Comparison of ENCODE assay signal across 8 mouse cellular contexts in the genomic region with DNA sequence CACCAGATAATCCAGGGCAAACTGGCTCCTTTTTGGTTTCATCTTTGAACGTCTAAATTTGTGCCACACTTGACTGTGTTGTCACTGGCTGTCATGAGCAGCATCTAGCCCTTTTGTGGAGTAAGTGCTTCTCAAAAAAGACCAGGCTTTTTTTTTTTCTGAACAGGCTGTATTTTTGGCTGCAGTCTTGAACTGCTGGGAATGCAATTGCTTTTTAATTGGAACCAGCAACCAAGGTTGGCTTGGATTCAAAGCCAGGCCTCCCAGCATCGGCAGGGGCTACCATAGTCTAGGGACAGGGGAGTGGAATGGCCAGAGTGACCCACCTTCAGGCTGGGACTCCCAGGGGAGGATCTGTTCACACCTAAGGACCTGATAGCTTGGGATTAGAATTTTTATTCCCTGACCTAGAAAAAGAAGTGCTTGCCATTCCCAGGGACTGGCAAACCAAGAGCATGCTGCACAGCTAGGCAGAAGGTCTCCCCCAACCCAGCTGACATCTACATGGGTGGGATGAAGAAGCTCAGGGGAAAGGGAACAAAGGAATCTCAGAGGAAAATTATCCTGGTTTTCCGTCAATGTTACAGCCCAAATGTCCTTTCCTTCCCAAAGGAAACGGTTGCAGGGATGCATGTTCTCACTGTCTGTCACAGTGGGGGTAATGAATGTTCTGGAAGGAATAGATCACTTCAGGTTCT.
DNase-seq lines count a peak whose midpoint lies in the region; ATAC-seq lines count a peak whose summit lies in the region.

No protein-coding gene starts in this region.

- ATAC-seq in lung, embryonic 16.5 days (ENCODE audit: low read depth), result peak; percentile 81
- ATAC-seq in midbrain, embryonic 16.5 days, result no peak
- ATAC-seq in liver, embryonic 11.5 days (replicated peaks; ENCODE audit: low FRiP score), result no peak

- 28% methylated on average over 4 of the region's 4 CpGs for WGBS in lung, embryonic 16.5 days
- 20% methylated on average over 4 of the region's 4 CpGs for WGBS in embryonic facial prominence, embryonic 10.5 days
- WGBS in midbrain, embryonic 16.5 days, result 16% methylated on average over 4 of the region's 4 CpGs
- WGBS in liver, embryonic 11.5 days, result 52% methylated on average over 4 of the region's 4 CpGs

- H3K4me3 ChIP-seq in lung, embryonic 16.5 days (ENCODE audit: low read length), result no peak overlapping the region
- H3K4me3 ChIP-seq in embryonic facial prominence, embryonic 10.5 days, result no peak overlapping the region
- no peak overlapping the region for H3K4me3 ChIP-seq in midbrain, embryonic 16.5 days (ENCODE audit: low read depth, low read length)
- no peak overlapping the region for H3K4me3 ChIP-seq in liver, embryonic 11.5 days (ENCODE audit: low read depth, low read length)

- DNase-seq in lung, adult 18-20 months, result no peak
- peak; percentile 51 for DNase-seq in embryonic facial prominence, embryonic 10.5 days (ENCODE audit: low spot score)
- peak; percentile 29 to 60 for DNase-seq in gastrocnemius, postnatal 36 days
- peak; percentile 23 to 30 for DNase-seq in layer of hippocampus, postnatal 25 days (ENCODE audit: extremely low spot score in 1 of 2, low spot score in 1 of 2)
- no peak for DNase-seq in liver, embryonic 11.5 days (ENCODE audit: low spot score)
- no peak for DNase-seq in thymus, postnatal 36 days

- 0 out of 2 replicates have a peak overlapping the region, but pooled peaks have one; percentile 7 for H3K27ac ChIP-seq in lung, embryonic 16.5 days (ENCODE audit: low read length)
- peak overlapping the region; percentile 82 for H3K27ac ChIP-seq in embryonic facial prominence, embryonic 10.5 days (replicated peaks)
- peak overlapping the region; percentile 9; the same call in 1 of the 2 replicates for H3K27ac ChIP-seq in midbrain, embryonic 16.5 days (ENCODE audit: low read length)
- H3K27ac ChIP-seq in liver, embryonic 11.5 days (ENCODE audit: low read depth, low read length), result no peak overlapping the region

- H3K4me2 ChIP-seq in lung, embryonic 16.5 days (ENCODE audit: low read depth, low read length), result no peak overlapping the region
- no peak overlapping the region for H3K4me2 ChIP-seq in midbrain, embryonic 16.5 days (ENCODE audit: low read length)
- H3K4me2 ChIP-seq in liver, embryonic 11.5 days, result no peak overlapping the region

- H3K9me3 ChIP-seq in lung, embryonic 16.5 days (ENCODE audit: control insufficient read depth, low read length), result no peaks in the 10 kb centered on the region
- no peaks in the 10 kb centered on the region for H3K9me3 ChIP-seq in embryonic facial prominence, embryonic 10.5 days
- H3K9me3 ChIP-seq in midbrain, embryonic 16.5 days (replicated peaks; ENCODE audit: control insufficient read depth, low read length, poor library complexity, severe bottlenecking), result no peaks in the 10 kb centered on the region
- H3K9me3 ChIP-seq in liver, embryonic 11.5 days (ENCODE audit: control insufficient read depth, low read length), result no peaks in the 10 kb centered on the region

- H3K9ac ChIP-seq in lung, embryonic 16.5 days (ENCODE audit: low read length), result no peak overlapping the region
- no peak overlapping the region for H3K9ac ChIP-seq in midbrain, embryonic 16.5 days (ENCODE audit: low read depth, low read length)
- H3K9ac ChIP-seq in liver, embryonic 11.5 days (ENCODE audit: low read depth, low read length), result no peak overlapping the region

- H3K36me3 ChIP-seq in lung, embryonic 16.5 days (ENCODE audit: control insufficient read depth, insufficient read depth, low read length), result no peaks in the 10 kb centered on the region
- H3K36me3 ChIP-seq in embryonic facial prominence, embryonic 10.5 days (replicated peaks), result no peaks in the 10 kb centered on the region
- no peaks in the 10 kb centered on the region for H3K36me3 ChIP-seq in midbrain, embryonic 16.5 days (ENCODE audit: control insufficient read depth, insufficient read depth, low read length)
- H3K36me3 ChIP-seq in liver, embryonic 11.5 days (ENCODE audit: control insufficient read depth, insufficient read depth, low read length), result no peaks in the 10 kb centered on the region

- peaks cover 3% of the 10 kb centered on the region for H3K4me1 ChIP-seq in lung, embryonic 16.5 days (replicated peaks; ENCODE audit: control insufficient read depth, insufficient read depth, low read length)
- peaks cover 27% of the 10 kb centered on the region for H3K4me1 ChIP-seq in embryonic facial prominence, embryonic 10.5 days
- no peaks in the 10 kb centered on the region; the same call in 1 of the 2 replicates for H3K4me1 ChIP-seq in midbrain, embryonic 16.5 days (ENCODE audit: control insufficient read depth, insufficient read depth, low read length)
- H3K4me1 ChIP-seq in liver, embryonic 11.5 days (replicated peaks; ENCODE audit: control insufficient read depth, insufficient read depth, low read length), result no peaks in the 10 kb centered on the region

- intact Hi-C loops in gastrocnemius, postnatal 36 days (cut with DNase I), result no loop called here

- no peaks in the 10 kb centered on the region for H3K27me3 ChIP-seq in lung, embryonic 16.5 days (ENCODE audit: control insufficient read depth, insufficient read depth, low read depth, low read length)
- H3K27me3 ChIP-seq in embryonic facial prominence, embryonic 10.5 days (replicated peaks; ENCODE audit: low read depth, poor library complexity, severe bottlenecking), result no peaks in the 10 kb centered on the region
- no peaks in the 10 kb centered on the region for H3K27me3 ChIP-seq in midbrain, embryonic 16.5 days (ENCODE audit: control insufficient read depth, insufficient read depth, low read depth, low read length)
- H3K27me3 ChIP-seq in liver, embryonic 11.5 days (replicated peaks; ENCODE audit: control insufficient read depth, insufficient read depth, low read length), result no peaks in the 10 kb centered on the region

Comparison
In these comparisons a context has a peak if more than half of its experiments do, and no peak if none do; other contexts are left out.
1. DNase-seq: peak in embryonic facial prominence, embryonic 10.5 days (single experiment), gastrocnemius, postnatal 36 days (2 of 2) and layer of hippocampus, postnatal 25 days (2 of 2); none in lung, adult 18-20 months (0 of 2), liver, embryonic 11.5 days (single experiment) and thymus, postnatal 36 days (0 of 2).